ENCODE assay signal across 8 mouse cellular contexts in genomic region chr4:129455265-129455664, GRCm38 (mm10). TPM values are rescaled to one million over a fixed set of nuclear protein-coding genes. Genes with fewer than 3 reads are reported as not detected.
DNase-seq lines count a peak whose midpoint lies in the region; ATAC-seq and TF ChIP-seq lines count a peak whose summit lies in the region.

No protein-coding gene starts in this region.

- no peaks in the 10 kb centered on the region for H3K36me3 ChIP-seq in ES-E14 (ENCODE audit: control insufficient read depth, insufficient read depth, low read length, poor library complexity, severe bottlenecking)
- H3K36me3 ChIP-seq in forebrain, embryonic 14.5 days (ENCODE audit: control insufficient read depth, insufficient read depth, low read length): no peaks in the 10 kb centered on the region
- H3K36me3 ChIP-seq in liver, embryonic 16.5 days (ENCODE audit: control insufficient read depth, insufficient read depth): no peaks in the 10 kb centered on the region
- no peaks in the 10 kb centered on the region for H3K36me3 ChIP-seq in neural tube, embryonic 12.5 days

- in situ Hi-C loops in ES-E14 (cut with MboI; ENCODE audit: low sequenced_read_pairs in 2 of 2, unreplicated experiment in 2 of 2): loop anchor here (5.0 to 10.0 kb wide), 2 partner anchors 100 to 103 kb away; no protein-coding TSS in a partner anchor

- no peak overlapping the region for H3K27ac ChIP-seq in ES-E14 (ENCODE audit: insufficient read depth, low read depth, low read length, poor library complexity, severe bottlenecking)
- H3K27ac ChIP-seq in forebrain, embryonic 14.5 days (ENCODE audit: low read depth, low read length): no peak overlapping the region
- H3K27ac ChIP-seq in liver, embryonic 16.5 days (ENCODE audit: low read length): no peak overlapping the region
- H3K27ac ChIP-seq in neural tube, embryonic 12.5 days: no peak overlapping the region

- H3K9me3 ChIP-seq in ES-E14 (ENCODE audit: control insufficient read depth, insufficient read depth, low read depth, low read length): no peaks in the 10 kb centered on the region
- no peaks in the 10 kb centered on the region for H3K9me3 ChIP-seq in forebrain, embryonic 14.5 days (replicated peaks; ENCODE audit: control insufficient read depth, low read length)
- no peaks in the 10 kb centered on the region for H3K9me3 ChIP-seq in liver, embryonic 16.5 days (replicated peaks; ENCODE audit: control insufficient read depth, low read length)
- no peaks in the 10 kb centered on the region for H3K9me3 ChIP-seq in neural tube, embryonic 12.5 days

- intact Hi-C loops in heart, postnatal 25 days (cut with DNase I): loop anchor here (1.0 to 10.0 kb wide), 4 partner anchors 105 to 320 kb away; partner anchors contain the start of gene Fndc5

- WGBS in forebrain, embryonic 14.5 days: 1% methylated on average over 5 of the region's 5 CpGs
- under 1% methylated on average over 5 of the region's 5 CpGs for WGBS in large intestine, adult 2 months
- WGBS in liver, embryonic 16.5 days (ENCODE audit: insufficient replicate concordance): 2% methylated on average over 5 of the region's 5 CpGs
- 5% methylated on average over 5 of the region's 5 CpGs for WGBS in neural tube, embryonic 12.5 days

- H3K4me1 ChIP-seq in ES-E14 (ENCODE audit: control insufficient read depth in 2 of 2, insufficient read depth in 2 of 2, low read length in 2 of 2, poor library complexity in 1 of 2): peaks cover 0 to 2% of the 10 kb centered on the region in 2 experiments; a peak in 1 of 4 replicates
- H3K4me1 ChIP-seq in forebrain, embryonic 14.5 days (ENCODE audit: control insufficient read depth, insufficient read depth, low read length): no peaks in the 10 kb centered on the region
- no peaks in the 10 kb centered on the region; the same call in 1 of the 2 replicates for H3K4me1 ChIP-seq in liver, embryonic 16.5 days (ENCODE audit: control insufficient read depth, low read depth, low read length)
- H3K4me1 ChIP-seq in neural tube, embryonic 12.5 days: no peaks in the 10 kb centered on the region

- no peak overlapping the region for H3K4me3 ChIP-seq in ES-E14 (ENCODE audit: insufficient read depth in 1 of 2, low read depth in 1 of 2, low read length in 2 of 2, poor library complexity in 1 of 2, severe bottlenecking in 1 of 2)
- H3K4me3 ChIP-seq in forebrain, embryonic 14.5 days (ENCODE audit: low read depth, low read length): no peak overlapping the region
- H3K4me3 ChIP-seq in liver, embryonic 16.5 days (ENCODE audit: low read depth, low read length): no peak overlapping the region
- H3K4me3 ChIP-seq in neural tube, embryonic 12.5 days: no peak overlapping the region

- no peaks in the 10 kb centered on the region for H3K27me3 ChIP-seq in forebrain, embryonic 14.5 days (replicated peaks; ENCODE audit: control insufficient read depth, insufficient read depth, low read length)
- H3K27me3 ChIP-seq in liver, embryonic 16.5 days (ENCODE audit: control insufficient read depth, insufficient read depth, low read depth, low read length): no peaks in the 10 kb centered on the region
- no peaks in the 10 kb centered on the region for H3K27me3 ChIP-seq in neural tube, embryonic 12.5 days (replicated peaks)

- ATAC-seq in forebrain, embryonic 14.5 days: peak; percentile 74
- ATAC-seq in liver, embryonic 16.5 days (ENCODE audit: low read depth): peak; percentile 69
- ATAC-seq in neural tube, embryonic 12.5 days (ENCODE audit: low FRiP score, low read depth): peak; percentile 56; the same call in 1 of the 2 replicates

- H3K4me2 ChIP-seq in forebrain, embryonic 14.5 days (ENCODE audit: low read length): no peak overlapping the region
- H3K4me2 ChIP-seq in liver, embryonic 16.5 days (ENCODE audit: low read depth, low read length): no peak overlapping the region
- H3K4me2 ChIP-seq in neural tube, embryonic 12.5 days (replicated peaks): no peak overlapping the region

- no peak overlapping the region for H3K9ac ChIP-seq in ES-E14 (ENCODE audit: insufficient read depth, low read depth, low read length, poor library complexity, severe bottlenecking)
- H3K9ac ChIP-seq in forebrain, embryonic 14.5 days (ENCODE audit: low read length): no peak overlapping the region
- no peak overlapping the region for H3K9ac ChIP-seq in liver, embryonic 16.5 days (ENCODE audit: low read depth, low read length)
- no peak overlapping the region for H3K9ac ChIP-seq in neural tube, embryonic 12.5 days

- DNase-seq in ES-E14 (ENCODE audit: low read depth, low spot score): peak; percentile 93
- DNase-seq in c-Kit-positive CD71-positive TER-119-negative erythroid progenitor cells, embryonic 14.5 days (ENCODE audit: low read depth): peak; percentile 63
- DNase-seq in forebrain, embryonic 14.5 days (ENCODE audit: low spot score): peak; percentile 95
- peak; percentile 39 for DNase-seq in heart, postnatal 25 days (ENCODE audit: low spot score)
- DNase-seq in large intestine, adult 2 months (ENCODE audit: low read depth, low spot score): peak; percentile 54
- peak; percentile 77 for DNase-seq in thymus, postnatal 0 days (ENCODE audit: low spot score)

TF ChIP-seq in ES-E14, 5 proteins besides CTCF, POLR2A, EP300 and RAD21:
- peak; percentile 97; the same call in 1 of the 2 replicates for TF ChIP-seq ZC3H11A (IDR thresholded peaks at IDR 0.05; ENCODE audit: borderline replicate concordance, low read depth, low read length)
- no peak for TF ChIP-seq HCFC1 (IDR thresholded peaks at IDR 0.05; ENCODE audit: borderline replicate concordance, insufficient read depth, low read length)
TF ChIP-seq in ES-E14: peak in this region for 1.

RNA-seq across cellular contexts. Expression of gene Bsdc1, which starts 6.1 kb away (rescaled TPM):
- 28.9 and 33.3 TPM in 2 replicates for total RNA-seq in ES-E14 (2012; rRNA removed)
- 35.4 and 38.1 TPM in 2 replicates for polyA plus RNA-seq in forebrain, embryonic 14.5 days (2014; fragmentation: Nextera tagmentation; extraction: Ambion mirVana)
- 10 to 100 TPM; 40.6 to 45.6 TPM for total RNA-seq in heart, postnatal 25 days (2021)
- 22.8 and 26.3 TPM in 2 replicates for polyA plus RNA-seq in large intestine, adult 2 months (2012; rRNA removed)
- 79.2 and 87.0 TPM in 2 replicates for polyA plus RNA-seq in liver, embryonic 16.5 days (2015; fragmentation: Nextera tagmentation; extraction: Ambion mirVana)
- 31.9 and 33.1 TPM in 2 replicates for polyA plus RNA-seq in neural tube, embryonic 12.5 days (2016; fragmentation: Nextera tagmentation; extraction: Ambion mirVana)
- 18.4 and 19.1 TPM in 2 replicates for polyA plus RNA-seq in thymus, postnatal 0 days (2015; fragmentation: Nextera tagmentation; extraction: Ambion mirVana)

RNA-seq across cellular contexts. Expression of gene Zbtb8b, which starts 14.6 kb away (rescaled TPM):
- 2.5 and 2.7 TPM in 2 replicates for total RNA-seq in ES-E14 (2012; rRNA removed)
- 6.5 and 8.0 TPM in 2 replicates for polyA plus RNA-seq in forebrain, embryonic 14.5 days (2014; fragmentation: Nextera tagmentation; extraction: Ambion mirVana)
- under 1 TPM in 1 of 2 experiments, not detected in 1; 0.08 TPM for total RNA-seq in heart, postnatal 25 days (2021)
- 0.02 TPM in 1 of 2 replicates, not detected in the other for polyA plus RNA-seq in large intestine, adult 2 months (2012; rRNA removed)
- 1.3 and 1.4 TPM in 2 replicates for polyA plus RNA-seq in liver, embryonic 16.5 days (2015; fragmentation: Nextera tagmentation; extraction: Ambion mirVana)
- polyA plus RNA-seq in neural tube, embryonic 12.5 days (2016; fragmentation: Nextera tagmentation; extraction: Ambion mirVana): 4.9 and 5.0 TPM in 2 replicates
- polyA plus RNA-seq in thymus, postnatal 0 days (2015; fragmentation: Nextera tagmentation; extraction: Ambion mirVana): 1.7 and 1.8 TPM in 2 replicates

RNA-seq across cellular contexts. Expression of gene Tssk3, which starts 35.6 kb away (rescaled TPM):
- 0.16 TPM in 1 of 2 replicates, not detected in the other for total RNA-seq in ES-E14 (2012; rRNA removed)
- polyA plus RNA-seq in forebrain, embryonic 14.5 days (2014; fragmentation: Nextera tagmentation; extraction: Ambion mirVana): 0.28 TPM in 1 of 2 replicates, not detected in the other
- total RNA-seq in heart, postnatal 25 days (2021): not detected
- polyA plus RNA-seq in large intestine, adult 2 months (2012; rRNA removed): not detected in 2 replicates
- polyA plus RNA-seq in liver, embryonic 16.5 days (2015; fragmentation: Nextera tagmentation; extraction: Ambion mirVana): 0.13 TPM in 1 of 2 replicates, not detected in the other
- polyA plus RNA-seq in neural tube, embryonic 12.5 days (2016; fragmentation: Nextera tagmentation; extraction: Ambion mirVana): not detected in 2 replicates
- polyA plus RNA-seq in thymus, postnatal 0 days (2015; fragmentation: Nextera tagmentation; extraction: Ambion mirVana): 0.09 TPM in 1 of 2 replicates, not detected in the other

RNA-seq across cellular contexts. Expression of gene Fam229a, which starts 35.7 kb away (rescaled TPM):
- total RNA-seq in ES-E14 (2012; rRNA removed): not detected in 2 replicates
- polyA plus RNA-seq in forebrain, embryonic 14.5 days (2014; fragmentation: Nextera tagmentation; extraction: Ambion mirVana): not detected in 2 replicates
- total RNA-seq in heart, postnatal 25 days (2021): not detected
- 0.17 TPM in 1 of 2 replicates, not detected in the other for polyA plus RNA-seq in large intestine, adult 2 months (2012; rRNA removed)
- 0.23 and 0.60 TPM in 2 replicates for polyA plus RNA-seq in liver, embryonic 16.5 days (2015; fragmentation: Nextera tagmentation; extraction: Ambion mirVana)
- polyA plus RNA-seq in neural tube, embryonic 12.5 days (2016; fragmentation: Nextera tagmentation; extraction: Ambion mirVana): not detected in 2 replicates
- 0.62 TPM in 1 of 2 replicates, not detected in the other for polyA plus RNA-seq in thymus, postnatal 0 days (2015; fragmentation: Nextera tagmentation; extraction: Ambion mirVana)

RNA-seq across cellular contexts. Expression of gene Marcksl1, which starts 58.1 kb away (rescaled TPM):
- total RNA-seq in ES-E14 (2012; rRNA removed): 175 and 233 TPM in 2 replicates
- 1,632 and 1,731 TPM in 2 replicates for polyA plus RNA-seq in forebrain, embryonic 14.5 days (2014; fragmentation: Nextera tagmentation; extraction: Ambion mirVana)
- 1 to 10 TPM; 6.8 to 7.8 TPM for total RNA-seq in heart, postnatal 25 days (2021)
- polyA plus RNA-seq in large intestine, adult 2 months (2012; rRNA removed): 29.3 and 50.1 TPM in 2 replicates
- 36.6 and 41.4 TPM in 2 replicates for polyA plus RNA-seq in liver, embryonic 16.5 days (2015; fragmentation: Nextera tagmentation; extraction: Ambion mirVana)
- 2,122 and 2,278 TPM in 2 replicates for polyA plus RNA-seq in neural tube, embryonic 12.5 days (2016; fragmentation: Nextera tagmentation; extraction: Ambion mirVana)
- 382 and 399 TPM in 2 replicates for polyA plus RNA-seq in thymus, postnatal 0 days (2015; fragmentation: Nextera tagmentation; extraction: Ambion mirVana)

Comparison
In these comparisons a context has a peak if more than half of its experiments do, and no peak if none do; other contexts are left out.
1. DNase-seq: peak in every context shown above with its lines; median percentile 95 in forebrain, embryonic 14.5 days; 93 in ES-E14; 77 in thymus, postnatal 0 days; 63 in c-Kit-positive CD71-positive TER-119-negative erythroid progenitor cells, embryonic 14.5 days; 54 in large intestine, adult 2 months; 39 in heart, postnatal 25 days.